Mouse (Mus musculus) E14TG2a.4 (cell line): ENCODE results near the gene Fam163b.

Experiments used
- CTCF ChIP-seq: conservative IDR thresholded peaks from 2 replicates; pipeline ENCODE4 v1.5.1; 2014; ENCODE audit warnings: low read length
- NANOG ChIP-seq: IDR thresholded peaks from 2 replicates; pipeline ENCODE4 v1.6.1; 2014; ENCODE audit warnings: borderline replicate concordance, low read length, mixed read lengths
- POU5F1 ChIP-seq: IDR thresholded peaks from 2 replicates; pipeline ENCODE4 v1.6.1; 2014; ENCODE audit warnings: low read length, borderline replicate concordance

DNA sequence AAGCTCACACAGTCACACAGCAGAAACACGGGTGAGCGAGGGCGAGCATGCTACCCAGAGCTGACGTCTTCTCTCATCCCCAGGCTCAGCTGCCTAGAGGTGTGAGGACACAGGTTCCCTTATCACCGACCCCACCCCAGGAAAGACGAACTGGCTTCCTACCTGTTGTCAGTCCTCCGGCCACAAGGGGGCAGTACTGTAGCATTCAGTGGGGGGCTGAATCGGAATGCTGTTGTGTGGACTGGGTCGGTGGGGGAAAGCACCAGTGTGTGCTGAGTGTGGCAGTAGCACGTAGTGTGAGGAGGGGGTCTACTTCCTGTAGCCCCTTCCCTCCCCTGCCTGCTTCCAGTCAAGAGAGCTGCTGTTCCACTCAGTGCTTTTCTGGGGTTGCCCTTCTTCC lies 16.3 kb downstream of the Fam163b start:
- peak; percentile 75 for TF ChIP-seq CTCF
- no peak for TF ChIP-seq POU5F1
- TF ChIP-seq NANOG: no peak
